Mouse (Mus musculus) mesoderm, embryonic 11.5 days (tissue): Measurements from ENCODE around the gene Cntn5.

Experiments
- DNase-seq: peaks from one replicate; pipeline ENCODE4 v3.0.0-alpha.2; 2012; ENCODE audit warnings: low read depth, low spot score

Cntn5 gene

DNA sequence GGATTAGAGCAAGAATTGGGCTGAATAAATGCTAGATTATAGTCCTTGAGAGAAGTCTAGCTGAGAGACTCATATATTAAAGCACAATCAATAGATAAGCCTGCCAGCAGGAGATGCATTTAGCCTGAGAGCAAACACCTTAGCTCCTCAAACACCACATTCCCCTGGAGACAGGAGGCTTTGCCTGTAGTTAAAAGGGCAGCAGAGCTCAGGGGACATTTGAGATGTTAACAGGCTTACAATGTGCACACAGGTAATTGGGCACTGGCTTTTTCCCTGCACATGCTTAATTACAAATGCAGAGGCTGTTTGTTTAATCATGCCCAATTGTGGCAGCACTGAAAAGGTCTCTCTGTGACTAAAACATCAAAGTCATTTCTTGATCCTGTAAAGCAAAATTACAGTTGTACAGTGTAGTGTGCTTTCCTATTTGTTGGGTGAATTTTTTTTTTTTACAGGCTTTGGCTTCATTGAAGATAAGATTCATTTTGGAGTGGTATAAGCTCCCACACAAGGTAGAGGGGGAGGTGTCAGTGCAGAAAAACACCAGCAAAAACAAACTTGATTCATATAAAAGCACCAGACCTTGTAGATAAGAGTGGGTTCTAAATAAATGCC, 457.2 kb downstream of the Cntn5 start:
- DNase-seq, result no peak

DNA sequence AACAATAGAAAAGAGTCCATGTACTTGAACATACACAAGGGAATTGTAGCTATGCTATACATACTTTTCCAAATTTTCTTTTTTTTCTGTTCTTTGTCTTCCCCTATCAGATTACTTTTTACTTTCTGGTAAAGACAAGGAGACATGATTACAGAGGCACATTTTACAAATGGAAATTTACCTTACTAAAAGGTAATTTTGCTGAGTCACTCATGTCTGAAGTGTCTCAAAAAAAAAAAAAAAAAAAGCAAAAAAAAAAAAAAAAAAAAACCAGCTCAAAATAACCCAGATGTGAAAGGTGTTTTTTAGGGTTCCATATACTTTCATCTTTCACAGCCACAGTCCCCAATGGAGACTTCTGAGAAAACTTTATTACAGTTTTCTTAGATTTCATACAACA, 492.5 kb downstream of the Cntn5 start:
- no peak for DNase-seq

DNA sequence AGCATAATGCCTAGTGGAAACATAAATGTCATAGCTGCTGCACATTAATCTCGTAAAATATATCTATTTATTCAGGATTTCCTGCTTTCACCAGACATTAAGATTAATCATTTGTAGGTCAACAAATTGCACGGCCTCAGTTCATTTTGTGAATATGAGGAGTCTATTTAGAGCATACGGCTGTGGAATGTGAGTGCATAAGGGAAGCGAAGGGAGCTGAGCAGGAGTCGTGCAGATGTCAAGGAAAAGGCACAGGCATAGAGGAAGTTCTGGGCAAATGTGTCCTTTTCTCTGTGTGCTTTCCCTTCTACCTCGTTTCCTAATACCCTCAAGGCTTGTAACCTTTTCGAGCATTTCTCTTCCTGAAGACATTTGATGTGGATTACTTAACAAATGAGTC, 504.5 kb downstream of the Cntn5 start:
- DNase-seq, result peak; percentile 20

DNA sequence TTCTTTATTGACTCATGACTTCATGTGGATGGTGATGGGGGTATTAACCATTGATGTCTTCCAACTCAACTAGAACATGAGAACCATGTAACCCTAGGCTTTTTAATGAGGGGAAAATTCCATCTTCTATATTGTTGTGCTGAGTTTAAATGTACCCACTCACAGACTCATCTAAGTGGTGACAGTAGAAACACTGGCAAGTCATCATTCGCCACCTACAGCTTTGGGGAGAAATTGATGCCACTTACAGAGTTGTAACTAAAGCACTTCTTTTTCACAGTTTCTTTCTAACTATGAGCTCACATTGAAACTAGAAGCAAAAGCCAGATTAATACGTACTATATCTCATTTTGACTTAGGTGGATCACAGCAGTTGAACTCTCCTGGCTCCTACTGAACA, 514.7 kb downstream of the Cntn5 start:
- DNase-seq, result no peak

DNA sequence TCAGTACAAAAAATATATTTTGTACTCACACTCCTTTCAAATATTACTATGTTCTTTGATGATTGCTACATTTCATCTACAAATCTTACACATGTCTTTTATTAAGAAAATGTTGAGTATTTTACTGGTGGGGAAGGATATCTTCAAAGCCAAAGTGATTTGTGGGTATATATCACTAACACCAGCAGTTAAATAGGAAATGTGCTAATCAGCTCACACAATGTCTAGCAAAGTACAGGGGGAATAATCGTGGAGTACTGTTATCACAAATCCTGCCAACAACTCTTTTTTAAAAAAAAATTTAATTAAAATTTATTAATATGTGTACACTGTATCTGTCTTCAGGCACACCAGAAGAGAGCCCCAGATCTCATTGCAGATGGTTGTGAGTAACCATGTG, 520.1 kb downstream of the Cntn5 start:
- no peak for DNase-seq

DNA sequence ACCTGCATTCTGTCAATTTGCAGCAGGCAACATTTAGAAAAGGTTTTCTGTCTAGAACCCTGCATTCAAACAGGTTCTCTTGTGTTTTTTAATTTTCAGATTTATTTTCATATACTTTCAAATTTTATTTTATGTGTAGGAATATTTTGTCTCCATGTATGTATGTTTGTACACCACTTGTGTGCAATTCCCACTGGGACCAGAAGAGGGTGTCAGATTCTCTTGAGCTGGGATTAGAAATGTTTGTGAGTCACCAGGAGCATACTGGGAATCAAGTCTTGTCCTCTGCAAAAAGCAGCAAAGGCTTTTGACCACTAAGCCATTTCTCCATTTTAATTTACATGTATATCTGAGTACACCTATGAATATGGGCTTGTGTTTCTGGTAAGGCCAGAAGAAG, 521.4 kb downstream of the Cntn5 start:
- no peak for DNase-seq

DNA sequence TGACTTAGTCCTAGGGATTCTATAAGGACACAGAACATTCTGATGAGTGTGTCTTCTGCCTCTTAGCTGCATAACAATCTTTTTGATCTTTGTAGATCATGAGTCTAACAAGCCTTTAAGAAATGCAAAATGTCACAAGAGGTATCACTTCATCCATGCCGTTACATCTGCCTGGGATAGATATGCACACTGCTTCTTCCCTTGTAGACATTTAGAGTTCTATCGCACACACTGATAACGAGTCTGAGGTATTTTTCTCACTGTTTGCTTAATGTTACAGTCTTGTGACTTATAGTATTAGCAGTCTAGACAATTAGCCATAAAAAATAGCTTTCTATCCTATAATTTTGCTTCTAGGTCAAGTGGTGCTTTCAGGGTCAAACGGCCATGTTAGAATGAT, 522.9 kb downstream of the Cntn5 start:
- DNase-seq, result no peak

DNA sequence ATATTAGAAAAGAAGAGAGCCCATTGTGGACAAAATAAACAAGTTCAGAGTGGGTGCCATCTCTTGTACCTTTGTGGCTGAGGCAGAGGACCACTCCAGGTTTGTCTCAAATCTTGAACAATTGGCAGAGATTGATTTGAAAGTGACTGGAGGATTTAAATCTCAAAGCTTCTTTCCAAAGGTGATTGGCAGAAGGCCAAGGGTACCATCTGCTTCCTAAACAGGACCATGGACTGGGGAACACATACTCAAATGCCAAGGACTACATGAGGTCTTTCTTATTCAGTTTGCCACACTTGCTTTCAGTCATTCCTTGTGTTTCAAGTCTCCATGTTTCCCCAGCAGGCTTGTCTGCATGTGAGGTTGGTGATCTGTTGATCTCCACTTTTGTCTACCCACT, 528.3 kb downstream of the Cntn5 start:
- DNase-seq, result no peak

DNA sequence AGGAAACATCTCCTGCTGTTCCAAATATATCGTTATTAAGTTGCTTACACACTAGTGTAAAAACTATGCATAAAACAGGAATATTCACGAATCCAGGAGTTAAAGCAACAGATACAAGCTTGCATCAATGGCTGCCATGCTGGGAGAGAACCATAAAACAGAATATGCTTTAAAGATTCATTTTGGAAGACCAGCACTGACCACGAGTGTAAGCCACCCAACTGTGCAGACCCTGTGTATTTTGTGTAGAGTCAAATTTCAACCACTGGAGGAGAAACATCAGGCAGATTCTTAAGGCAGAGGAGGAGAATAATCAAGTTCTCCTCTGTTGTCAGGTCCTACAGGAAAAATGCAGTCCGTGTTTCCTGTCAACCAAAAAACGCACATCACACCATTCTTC, 535.6 kb downstream of the Cntn5 start:
- DNase-seq, result peak; percentile 13

DNA sequence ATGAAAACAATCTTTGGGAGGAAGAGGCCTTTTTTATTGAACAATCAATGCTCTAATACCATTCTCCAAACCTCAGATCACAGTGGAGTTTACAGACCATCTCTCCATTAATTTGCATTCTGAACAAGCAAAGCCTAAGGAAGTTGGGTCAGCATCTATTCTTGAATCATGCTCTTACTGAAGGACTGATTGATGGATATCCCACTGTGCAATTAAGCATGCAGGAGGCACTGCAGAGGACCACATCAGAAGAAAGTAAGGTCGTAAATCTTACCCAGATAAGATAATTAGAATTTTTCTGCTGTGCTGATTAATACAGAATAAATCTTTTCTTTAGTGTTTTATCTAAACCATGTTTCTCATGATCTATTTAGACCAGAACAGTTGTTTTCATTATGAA, 536.2 kb downstream of the Cntn5 start:
- peak; percentile 35 for DNase-seq

DNA sequence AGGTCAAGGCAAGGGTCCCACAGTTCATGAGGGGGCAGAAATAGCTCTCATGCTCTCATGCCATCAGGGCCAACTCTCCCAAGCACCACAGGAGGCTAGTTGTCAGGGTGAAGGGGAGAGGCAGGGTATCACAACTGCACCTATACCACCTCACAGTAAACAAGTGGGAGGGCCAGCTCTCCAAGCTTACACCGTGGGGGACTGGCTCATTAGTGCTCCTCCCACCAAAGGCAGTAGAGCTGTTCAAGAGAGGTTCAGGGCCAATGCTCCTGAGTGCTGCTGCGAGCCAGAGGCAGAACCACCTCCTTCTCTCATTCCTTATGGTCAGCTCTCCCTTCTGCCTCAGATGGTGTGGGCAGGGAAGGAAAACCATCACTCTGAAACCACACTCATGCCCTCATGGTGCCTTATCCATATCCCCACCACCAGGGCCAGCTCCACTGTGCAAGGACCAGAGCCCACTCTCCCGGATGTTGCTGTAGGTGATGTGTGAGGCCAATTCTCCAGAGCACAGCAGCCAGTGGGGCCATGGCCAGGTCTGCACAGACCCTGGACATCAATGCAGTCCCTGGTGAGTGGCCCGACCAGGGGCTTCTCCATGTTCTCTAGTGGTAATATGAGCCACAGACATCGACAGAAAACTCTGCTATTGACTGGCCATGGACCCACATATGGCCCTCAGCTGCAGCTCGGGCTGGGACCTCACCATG, 538.2 kb downstream of the Cntn5 start:
- no peak for DNase-seq

DNA sequence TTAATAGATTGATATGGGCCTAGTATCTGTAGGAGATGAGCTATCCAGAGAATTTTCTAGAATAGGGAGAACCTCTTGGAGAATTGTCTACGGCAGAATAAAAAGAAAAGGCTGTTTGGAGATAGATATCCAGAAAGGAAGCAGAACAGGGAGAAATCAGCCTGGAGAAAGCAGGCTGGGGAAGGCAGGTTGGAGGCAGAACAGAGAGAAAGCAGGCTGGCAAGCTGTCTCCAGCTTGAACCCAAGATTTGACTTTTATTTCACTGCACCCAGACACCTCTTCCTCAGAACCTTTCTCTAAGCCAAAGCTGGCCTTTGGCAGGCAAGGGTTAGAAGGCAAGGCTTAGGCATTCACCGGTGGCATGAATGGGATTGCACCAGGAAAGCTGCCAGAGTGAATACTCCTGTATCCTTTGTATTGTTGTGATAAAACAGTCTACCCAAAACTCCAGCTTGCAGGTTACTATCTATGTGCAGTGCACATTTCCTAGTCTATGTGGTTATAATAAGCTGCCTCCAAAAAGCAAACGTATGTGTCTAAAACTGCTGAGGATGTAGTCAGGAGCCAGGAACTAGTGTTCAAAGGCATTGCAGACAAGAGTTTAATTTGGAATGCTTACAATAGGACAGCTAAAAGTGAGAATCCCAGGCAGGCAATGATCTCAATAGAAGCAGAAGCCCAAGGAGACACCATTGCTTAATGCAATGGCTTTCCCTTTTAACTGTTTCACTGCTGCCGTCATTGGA, 553.5 kb downstream of the Cntn5 start:
- DNase-seq, result no peak

DNA sequence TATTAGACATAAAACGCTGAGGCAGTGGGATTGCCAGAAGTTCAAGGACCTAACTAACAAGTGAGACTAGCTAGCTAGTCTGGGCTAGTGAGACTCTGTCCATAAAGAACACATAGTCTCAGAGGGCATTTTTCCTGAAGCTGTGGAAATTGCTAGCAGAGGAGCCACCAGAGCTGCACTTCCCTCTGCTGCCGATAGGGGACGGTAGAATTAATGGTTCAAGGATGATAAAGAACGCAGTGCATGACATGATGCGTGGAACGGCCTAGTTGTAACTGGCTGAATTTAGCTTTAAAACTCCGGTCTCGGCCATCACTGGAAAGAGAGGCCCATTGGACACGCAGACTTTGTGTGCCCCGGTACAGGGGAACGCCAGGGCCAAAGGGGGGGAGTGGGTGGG, 555.8 kb downstream of the Cntn5 start:
- no peak for DNase-seq

DNA sequence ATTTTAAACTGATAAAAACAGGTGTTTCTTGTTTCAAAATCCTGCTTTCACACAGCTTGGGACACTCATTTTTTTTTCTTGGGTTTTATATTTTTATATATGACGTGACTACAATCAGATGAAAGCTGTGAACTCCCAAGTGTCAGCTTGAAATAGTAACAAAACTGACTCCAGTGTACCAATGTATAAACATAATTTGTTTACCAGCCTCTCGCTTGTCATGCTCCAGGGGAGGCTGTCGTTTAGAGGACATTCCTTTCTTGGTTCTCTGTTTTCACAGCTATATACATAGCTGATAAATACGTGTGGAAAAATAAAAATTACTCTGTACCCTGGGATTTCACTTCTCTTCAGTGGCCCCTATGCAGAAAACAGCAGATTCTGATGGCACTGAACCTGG, 556.4 kb downstream of the Cntn5 start:
- DNase-seq, result no peak

DNA sequence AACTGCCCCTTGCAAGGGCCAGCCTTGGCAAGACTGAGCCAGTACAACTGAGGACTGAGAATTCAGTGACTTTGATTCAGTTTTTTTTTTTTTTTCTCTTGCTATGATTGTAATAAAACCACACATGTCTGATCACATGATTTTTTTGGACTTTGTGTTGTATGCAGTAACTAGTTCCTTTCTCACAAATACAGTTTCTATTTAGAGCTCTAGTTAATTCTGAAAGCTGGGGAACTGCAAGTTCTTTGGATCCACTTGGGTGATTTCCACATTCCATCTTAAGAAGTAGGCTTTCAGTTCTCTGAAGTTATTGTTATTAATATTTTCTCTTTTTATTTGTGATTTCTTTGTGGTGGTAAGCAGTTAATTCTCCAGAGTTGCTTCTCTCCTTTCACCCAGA, 563.8 kb downstream of the Cntn5 start:
- DNase-seq, result no peak

DNA sequence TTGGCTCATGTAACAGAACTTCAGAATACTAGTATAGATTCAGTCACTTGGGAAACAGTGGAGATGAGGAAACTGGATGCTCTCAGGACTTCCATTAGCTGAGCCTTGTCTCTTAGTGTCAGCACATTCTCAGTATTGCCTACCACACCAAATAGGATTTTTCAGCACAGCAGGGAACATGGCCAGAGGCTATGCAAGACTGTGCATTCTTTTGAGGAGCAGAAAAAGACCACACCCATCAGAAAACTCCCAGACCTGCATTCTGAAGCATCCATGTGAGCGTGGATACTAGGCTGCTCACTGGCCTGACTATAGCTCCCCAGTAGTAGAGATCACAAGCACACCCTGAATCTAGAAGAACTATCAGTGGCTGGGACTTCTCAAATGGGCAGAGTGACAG, 564.9 kb downstream of the Cntn5 start:
- DNase-seq, result peak; percentile 3

DNA sequence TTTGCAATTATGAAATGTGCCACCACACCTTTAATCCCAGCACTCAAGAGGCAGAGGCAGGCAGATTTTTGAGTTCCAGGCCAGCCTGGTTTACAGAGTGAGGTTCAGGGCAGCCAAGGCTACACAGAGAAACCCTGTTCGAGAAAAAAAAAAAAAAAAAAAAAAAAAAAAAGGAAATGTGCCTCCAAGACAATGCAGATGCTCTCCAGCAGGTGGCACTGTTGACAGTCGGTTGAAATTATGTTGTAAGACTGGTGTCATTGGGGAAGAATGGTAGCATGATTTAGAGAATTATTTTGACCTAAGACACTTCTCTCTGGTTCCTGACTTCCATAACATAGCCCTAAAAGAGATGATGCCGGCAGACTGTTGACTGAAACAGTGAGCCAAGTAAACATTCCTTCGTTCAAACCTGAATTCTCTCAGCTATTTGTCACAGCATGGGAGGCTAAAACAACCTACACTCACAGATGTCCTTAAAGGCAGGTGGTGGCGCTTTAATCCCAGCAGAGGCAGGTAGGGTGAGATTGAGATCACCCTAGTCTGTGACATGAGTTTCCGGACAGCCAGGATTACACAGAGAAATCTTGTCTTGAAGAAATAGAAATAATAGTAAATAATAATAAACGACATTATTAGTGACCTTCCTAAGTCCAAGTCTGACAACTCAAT, 579.7 kb downstream of the Cntn5 start:
- peak; percentile 63 for DNase-seq

DNA sequence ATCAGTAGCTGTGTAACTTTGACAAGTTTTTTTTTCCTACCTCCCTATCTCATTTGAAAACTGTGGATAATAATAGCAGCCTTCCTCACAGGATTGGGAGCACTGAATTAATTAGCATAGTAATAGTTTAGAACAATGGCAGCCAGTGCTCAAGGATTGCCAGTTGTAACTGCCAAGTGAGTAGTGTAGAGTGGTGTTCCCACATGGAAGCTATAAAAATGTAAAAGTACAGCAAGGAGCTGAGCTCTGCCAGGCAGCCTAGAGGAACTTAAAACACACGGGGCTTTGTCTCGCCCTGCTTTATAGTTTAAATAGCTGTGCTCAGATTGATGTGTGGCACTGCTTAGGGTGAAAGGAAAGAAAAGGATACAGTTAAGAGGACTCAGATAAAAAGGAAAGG, 635.2 kb downstream of the Cntn5 start:
- peak; percentile 63 for DNase-seq

DNA sequence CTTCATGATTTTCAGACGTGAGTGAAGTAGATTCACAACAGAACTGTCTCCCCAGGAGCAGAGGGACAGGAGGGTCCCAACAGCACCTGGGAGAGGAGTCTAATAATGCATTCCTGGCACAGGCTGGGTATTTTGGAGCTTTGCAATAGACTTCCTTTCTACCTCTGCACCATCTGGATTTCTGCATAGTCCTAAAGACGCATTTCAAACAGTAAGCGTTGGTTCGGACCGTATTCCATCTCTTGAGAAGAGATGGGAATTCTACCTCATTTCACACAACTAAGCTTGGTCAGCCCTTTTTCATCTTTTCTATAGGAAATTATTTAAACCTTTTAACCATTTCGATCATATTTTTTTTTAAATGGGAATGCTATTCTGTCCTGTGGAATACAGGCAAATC, 635.7 kb downstream of the Cntn5 start:
- no peak for DNase-seq

DNA sequence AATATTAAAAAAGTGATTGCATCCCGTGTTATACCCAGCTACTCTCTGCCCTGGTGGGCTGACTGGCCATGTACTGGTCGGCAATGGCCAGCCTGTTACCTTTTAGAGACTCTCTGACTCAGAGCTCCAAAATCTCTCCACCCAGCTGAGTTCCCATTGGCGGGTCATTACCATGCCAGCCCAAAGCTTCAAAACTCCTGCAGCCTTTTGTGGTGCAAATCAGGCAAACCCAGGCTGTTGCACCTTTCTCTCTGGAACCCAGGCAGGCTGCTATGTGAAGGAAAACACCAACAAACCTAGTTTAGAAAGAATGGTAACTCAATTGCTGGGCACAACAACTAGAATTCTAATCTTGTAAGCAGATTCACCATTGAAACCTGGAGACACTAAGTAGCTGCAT, 639.0 kb downstream of the Cntn5 start:
- no peak for DNase-seq

DNA sequence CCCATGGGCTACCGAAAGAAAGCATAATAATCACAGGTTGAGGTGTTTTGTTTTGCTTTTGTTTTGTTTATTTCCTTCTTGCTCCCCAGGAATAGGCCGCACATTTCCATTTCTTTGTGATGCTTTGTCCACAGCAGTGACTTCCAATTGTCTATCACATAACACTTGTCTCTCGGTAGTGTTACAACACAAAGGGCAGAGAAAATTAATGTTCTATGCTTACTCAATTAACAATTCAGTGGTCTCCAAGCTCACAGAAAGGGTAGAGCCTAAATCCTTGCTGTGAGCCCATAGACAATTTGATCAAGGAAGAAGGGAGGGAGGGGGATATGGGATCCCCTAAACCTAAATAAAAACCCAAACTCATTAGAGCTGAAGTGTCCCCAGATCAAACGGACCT, 671.2 kb downstream of the Cntn5 start:
- peak; percentile 12 for DNase-seq

DNA sequence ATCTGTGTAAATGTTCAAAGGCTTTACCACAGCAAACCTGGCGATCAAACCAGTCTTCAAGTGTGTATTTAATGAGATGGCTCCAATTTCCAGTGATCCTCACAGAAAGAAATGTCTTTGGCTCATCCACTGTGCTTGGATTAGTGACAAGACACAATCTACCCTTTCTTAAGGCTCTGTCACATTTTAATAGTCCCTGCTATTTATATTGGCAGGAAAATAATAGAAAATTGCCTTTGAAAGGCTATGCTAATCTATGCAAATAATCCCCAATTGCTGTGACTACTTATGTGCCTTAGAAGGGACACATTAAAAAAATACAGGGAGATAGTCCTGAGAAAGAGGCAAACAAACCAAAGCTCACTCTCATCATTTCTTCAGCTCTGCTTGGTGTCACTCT, 672.5 kb downstream of the Cntn5 start:
- DNase-seq, result no peak

DNA sequence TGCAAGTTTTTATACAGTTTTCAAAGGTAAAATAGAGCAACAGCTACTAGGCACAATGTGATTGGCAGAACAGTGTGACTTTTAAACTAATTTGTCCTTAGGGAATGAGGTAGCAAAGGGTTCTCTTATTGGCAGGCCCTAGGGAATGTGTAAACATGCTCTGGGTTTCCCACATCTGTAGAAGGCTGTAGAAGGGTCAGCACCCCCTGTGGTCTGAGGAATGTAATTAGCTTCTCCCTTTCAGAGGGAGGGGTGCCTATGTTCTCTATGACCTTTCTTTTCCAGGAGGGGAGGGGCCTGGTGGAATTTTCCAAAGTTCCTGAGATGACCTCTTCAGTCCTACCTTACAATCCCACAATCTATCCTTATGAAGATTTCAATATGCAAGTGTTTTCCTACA, 673.6 kb downstream of the Cntn5 start:
- DNase-seq, result no peak
